Mouse (Mus musculus): ENCODE results near the gene Bdh2.

The Bdh2 gene

DNA sequence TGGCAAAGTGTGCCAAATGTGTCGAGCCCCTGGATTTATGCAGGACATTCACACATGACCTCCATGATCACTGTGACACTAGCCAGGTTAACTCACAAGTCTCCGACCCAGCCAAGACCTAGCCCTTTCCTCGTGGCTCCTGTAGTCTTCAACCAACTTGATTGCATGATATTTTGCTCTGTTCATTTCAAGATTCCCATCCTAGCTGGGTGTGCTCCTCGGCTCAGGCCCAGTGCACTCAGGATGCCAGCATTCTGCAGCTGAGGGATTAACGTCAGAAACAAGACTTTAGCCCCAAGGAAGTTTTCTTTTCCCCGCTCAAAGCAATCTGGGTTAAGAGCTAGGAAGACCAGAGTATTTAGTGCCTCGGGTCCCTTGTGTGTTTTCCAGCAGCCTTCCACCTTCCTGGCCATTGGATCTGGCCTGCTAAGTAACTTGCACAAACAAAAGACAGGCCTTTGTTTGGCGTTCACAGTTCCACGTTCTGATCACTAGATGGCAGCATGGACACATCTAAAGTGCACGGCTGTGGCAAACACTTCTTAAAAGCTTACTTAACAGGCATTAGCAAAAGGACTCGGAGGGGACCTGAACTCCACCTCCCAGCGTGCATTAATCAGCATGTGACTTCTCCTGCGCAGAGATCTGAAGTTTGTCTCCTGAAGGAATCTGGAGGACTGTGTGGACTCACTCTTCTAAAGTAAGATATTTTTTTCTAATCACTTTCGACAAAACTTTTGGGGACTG, at the start of gene Bdh2:
Bdh2 (plus strand) TSS at position 553 of the 747 bp plus-strand sequence.
- peak; percentile 78 for DNase-seq

DNA sequence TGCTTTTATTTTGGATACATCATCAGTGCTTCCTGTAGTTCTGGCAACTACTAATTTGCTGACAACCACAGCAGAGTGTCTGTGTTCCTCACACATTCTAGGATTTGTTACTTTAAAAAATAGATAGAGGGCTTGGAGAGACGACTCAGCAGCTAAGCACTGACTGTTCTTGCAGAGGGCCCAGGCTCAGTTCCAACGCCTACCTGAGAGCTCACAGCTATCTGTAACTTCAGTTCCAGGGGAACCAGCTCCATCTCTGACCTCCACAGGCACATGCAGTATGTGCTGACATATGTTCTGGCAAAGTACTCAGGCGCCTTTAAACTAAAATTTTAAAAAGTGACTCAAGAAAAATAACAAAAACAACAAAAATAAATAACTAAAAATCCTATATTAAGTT, 49.0 kb upstream of the Bdh2 start:
- no peak for DNase-seq

DNA sequence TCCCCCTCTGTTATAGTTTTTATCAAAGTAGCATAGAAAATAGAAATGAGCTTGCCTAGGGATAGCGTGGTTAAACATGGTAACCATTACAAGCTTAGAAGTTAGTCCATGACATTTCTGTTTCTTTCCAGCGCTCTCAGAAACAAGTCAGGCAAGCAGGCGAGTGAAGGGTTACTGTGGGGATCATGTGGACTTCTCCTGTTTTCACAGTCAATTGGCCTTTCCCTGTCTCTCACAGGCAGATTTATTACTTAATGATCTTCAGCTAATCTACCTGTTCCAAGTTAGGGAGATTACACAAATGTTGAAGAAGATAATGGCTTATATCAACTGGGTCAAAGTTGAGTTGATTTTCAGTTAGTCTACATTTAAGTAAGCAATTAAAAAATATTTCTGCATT, 48.6 kb upstream of the Bdh2 start:
- DNase-seq: no peak

DNA sequence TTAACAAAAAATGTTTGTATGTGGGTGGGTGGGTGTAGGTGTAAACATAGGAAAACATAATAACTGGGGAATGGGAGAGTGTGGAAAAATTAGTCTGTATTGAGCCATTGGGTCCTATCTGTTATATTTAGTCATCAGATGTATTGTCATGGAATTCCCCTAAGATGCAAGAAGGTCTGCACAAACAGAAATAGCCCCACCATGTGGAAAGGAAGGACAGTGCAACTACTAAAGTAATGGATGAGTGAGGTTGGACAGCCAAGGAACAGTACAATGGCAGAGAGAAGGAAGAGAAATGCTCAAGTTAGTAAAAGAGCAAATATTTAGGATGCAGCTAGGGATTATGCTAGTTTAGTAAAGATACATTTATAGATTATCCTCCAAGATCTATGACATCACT, 35.3 kb upstream of the Bdh2 start:
- DNase-seq: no peak

DNA sequence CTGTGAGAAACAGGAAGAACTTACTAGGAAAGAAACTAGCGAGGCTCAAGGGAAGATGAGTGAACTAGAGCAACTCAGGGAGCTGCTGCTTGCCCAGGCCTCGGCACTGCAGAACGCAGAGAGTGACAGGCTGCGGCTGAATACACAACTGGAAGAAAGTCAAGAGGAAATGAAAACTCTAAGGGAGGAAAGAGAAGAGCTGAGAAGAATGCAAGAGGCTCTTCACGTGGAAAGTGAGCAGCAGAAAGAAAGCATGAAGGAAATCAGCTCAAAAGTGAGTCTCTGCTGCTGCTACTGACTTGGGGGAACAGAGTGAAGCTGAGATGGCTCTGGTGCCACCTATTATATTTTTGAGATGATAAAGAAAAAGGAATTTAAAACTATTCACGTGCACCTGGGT, 34.2 kb upstream of the Bdh2 start:
- DNase-seq: no peak

DNA sequence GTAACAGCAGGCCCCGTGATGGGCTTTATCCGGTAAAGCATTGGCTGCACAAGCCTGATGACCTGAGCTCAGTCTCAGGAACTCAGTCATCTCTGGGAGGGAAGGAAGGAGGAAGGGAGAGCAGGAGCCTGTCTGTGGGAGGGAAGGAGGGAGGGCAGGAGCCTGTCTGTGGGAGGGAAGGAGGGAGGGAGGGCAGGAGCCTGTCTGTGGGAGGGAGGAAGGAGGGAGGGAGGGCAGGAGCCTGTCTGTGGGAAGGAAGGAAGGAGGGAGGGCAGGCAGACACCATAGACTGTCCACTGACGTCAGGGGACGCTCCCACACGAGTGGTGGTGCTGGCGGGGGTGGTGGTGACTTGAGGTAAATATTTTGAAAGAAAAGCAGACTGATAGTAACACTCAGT, 31.9 kb upstream of the Bdh2 start:
- no peak for DNase-seq

DNA sequence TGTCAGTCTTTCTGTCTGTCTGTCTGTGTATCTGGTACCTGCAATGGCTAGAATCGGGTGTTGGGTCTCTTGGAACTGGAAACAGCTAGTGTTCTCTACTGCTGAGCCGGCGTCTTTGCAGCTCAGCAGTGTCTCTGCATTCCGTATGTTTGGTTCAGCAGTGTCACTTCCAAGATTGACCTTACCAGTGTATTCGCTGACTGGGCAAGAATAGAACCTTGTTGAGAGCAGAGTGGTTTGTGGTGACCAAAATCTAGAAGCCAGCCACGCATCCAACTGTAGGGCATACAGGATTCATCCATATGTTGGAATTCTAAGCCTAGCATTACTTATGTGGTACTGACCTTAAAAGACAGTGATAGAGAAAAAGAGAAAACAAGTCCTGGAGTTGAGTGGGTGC, 29.2 kb upstream of the Bdh2 start:
- DNase-seq: no peak

DNA sequence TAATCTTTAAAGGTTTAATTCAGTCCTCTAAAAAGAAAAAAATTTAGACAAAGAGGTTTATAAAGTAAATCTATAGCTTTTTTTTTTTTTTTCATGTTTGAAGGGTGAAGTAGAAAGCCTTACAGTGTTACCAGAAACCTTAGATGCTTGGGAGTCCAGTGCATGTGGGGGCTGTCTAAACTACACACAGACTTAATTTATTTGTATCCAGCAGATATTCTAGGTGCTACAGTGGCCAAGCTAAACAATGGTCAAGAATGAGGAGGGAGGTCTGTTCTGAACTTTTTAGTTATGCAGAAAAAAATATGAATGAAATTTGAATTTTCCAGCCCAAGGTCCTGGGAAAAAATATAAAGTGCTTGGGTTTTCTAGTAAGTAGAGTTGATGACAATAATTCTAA, 26.2 kb upstream of the Bdh2 start:
- no peak for DNase-seq

DNA sequence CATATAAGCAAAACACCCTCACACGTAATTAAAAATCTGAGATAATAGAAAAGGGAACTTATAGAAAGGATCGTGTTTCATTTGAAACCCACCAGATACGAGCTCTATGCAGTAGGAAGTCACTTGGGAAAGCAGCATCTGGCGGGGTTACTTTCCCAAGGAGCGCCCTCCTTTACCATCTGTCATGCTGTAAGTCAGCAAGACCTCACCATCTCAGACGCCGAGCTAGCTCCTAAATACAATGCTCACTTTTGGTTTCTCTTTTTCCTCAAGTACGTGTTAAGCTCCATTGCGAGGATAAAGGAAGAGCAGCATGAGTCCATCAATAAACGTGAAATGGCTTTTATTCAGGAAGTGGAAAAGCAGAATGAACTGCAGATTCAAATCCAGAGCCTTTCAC, 22.1 kb upstream of the Bdh2 start:
- DNase-seq: no peak

DNA sequence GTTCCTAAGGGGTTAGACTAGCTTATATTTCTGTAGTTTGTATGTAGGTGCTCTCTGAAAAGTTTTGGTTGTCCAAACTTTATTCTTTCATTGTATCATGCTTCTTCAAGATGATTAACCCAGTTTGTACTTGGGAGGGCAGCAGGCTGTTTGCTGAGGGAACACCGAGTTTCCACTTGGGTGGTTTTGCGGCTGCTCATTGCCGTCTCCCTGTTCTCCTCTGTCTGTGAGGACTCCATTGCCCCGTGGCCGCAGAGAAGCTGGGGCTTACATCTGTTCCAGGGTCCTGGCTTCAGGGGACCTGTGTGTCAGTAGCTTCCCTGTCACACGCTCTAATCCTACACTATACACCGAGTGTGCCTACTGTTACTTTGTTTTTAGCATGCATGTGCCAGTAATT, 20.8 kb upstream of the Bdh2 start:
- DNase-seq: no peak

DNA sequence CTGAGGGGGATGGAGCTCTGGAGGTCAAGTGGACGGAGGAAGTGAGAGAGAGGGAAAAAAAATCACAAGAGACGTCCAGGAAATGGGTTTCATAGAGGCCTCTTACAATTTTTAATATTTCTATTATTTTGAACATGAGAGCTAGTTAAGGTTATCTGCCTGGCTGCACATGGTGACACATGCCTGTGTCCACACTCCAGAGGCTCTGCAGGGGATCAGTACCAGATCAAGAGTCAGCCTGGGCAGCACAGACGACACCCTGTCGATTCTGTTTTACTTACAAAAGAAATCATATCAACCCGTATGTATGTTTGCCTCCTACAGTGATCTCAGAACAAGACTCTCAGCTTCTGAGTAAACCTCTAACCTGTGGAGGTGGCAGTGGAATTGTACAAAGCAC, 12.4 kb upstream of the Bdh2 start:
- no peak for DNase-seq

DNA sequence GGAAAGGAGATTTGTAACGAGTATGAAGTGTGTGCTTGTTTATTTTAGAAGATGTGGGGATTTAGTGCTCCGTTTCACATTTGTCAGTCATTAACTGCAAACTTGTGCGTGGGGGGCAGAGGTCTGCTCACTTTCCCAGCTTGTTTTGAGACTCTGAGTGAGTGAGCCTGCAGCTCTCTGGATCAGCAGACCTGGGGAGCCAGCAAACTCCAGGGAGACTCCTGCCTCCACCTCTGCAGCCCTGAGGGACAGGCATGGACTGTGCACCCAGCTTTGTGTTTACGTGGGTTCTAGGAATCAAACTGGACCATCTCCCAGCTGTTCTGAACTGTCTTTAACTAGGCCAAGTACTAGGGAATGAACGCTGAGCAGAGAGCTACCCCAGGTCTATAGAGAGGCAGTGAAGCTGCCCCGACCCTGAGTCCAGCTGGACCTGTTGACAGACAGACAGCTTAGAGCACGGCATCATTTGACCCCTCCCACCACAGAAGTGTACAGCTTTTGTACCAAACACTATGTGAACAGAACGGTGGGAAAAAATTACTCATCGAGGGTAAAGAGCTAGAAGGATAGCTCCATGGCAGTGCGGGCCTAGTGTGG, 11.5 kb upstream of the Bdh2 start:
- DNase-seq: no peak

DNA sequence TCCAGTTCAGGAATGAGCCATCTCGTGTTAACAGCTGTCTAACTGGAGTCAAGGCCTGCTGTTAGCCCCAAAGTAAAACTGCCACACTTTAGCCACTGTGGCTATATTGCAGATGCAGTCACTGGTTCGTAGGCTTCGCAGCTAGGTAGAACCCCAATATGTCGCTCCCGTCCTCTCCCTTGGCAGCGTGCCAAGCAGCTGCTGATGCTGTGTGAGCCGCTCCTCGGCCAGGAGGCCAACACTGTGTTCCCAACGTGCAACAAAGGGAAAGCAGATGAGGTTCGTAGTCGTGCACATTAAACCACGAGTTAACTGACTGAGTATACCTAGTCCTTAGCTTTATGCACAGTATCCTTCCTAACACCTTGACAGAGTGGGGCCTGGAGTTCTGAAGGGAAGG, 8.4 kb upstream of the Bdh2 start:
- no peak for DNase-seq

DNA sequence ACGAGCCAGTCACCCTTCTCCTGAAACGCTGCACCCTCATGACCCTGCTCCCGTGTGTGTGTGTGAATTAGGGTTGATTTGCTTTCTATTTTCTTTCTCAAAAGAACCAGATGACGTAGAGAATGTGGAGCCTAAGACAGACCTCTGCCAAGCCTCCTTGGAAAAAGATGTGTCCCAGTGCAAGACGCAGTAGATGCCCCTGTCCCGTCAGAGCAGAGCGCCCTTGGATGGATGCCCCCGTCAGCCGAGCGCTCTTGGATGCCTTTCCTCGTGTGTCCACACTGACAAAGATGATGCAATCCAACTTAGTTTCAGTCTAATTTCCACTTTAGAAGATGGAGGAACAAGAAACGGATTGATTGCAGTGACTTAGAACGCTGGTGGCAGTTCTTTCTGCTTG, 8.0 kb upstream of the Bdh2 start:
- no peak for DNase-seq

DNA sequence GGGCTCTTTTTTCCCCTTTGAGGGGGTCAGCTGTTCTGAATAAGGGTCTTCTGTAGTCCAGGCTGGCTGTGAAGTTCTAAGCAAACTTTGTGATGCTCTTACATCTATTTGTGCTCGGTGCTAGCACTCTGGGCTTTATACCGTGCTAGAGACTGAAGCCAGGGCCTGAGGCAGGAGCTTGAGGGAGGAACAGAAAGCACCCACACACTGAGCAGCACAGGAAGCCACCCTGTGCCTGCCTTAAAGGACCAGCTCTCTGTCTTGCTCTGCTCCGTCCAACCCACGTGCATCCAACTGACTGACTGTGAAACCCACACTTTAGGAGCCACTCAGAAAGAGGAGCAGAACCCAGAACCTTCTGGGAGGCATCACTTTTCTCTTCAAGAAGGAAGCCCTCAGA, 861 bp upstream of the Bdh2 start:
- peak; percentile 13 for DNase-seq

DNA sequence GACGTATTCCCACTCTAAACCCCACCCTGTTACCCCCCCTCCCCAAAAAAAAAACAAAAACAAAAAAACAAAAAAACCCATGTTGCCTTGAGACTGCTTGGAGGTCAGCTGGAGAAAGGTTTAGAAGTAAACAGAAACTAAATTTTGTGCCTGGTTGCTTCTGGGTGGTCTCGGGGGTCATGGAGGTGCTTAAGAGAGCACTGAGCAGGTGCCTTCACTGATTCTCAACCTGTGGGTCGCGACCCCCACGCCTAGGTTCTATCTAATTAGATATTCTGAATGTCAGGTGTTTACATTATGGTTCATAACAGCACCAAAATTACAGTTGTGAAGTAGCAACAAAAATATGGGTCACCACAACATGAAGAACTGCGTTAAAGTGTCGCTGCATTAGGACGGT, 680 bp downstream of the Bdh2 start:
- no peak for DNase-seq

DNA sequence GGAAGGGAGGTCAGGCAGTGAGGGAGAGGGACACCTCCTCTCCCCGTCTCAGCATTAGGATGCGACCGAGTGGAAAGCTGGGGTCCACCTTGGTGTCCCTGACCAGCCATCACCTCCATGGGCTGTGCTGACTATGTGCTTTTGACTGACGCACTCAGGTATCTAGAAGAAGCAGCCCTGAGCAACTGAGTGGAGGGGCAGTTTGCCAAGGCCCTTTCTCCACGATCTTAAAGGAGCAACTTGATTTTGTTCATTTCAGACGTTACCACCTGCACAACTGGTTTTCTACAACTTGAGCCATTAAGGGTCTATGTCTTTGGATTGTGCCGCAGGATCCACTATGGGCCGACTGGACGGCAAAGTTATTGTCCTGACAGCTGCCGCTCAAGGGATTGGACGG, 4.2 kb downstream of the Bdh2 start:
- DNase-seq: no peak

DNA sequence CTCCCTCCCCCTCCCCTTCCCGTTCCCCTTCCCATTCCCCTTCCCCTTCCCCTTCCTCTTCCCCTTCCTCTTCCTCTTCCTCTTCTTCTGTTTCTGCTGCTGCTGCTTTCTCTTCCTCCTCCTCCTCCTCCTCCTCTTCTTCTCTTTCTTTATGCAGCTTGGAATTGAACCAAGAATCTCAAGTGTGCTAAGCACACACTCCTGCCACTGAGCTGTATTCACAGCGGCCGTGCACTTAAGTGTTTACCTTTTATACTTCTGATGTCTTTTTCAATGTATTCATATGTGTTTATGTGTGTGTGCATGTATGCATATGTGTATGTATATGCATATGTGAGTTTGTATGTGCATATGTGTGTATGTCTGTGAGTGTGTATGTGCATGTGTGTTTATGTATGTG, 4.8 kb downstream of the Bdh2 start:
- DNase-seq: no peak

DNA sequence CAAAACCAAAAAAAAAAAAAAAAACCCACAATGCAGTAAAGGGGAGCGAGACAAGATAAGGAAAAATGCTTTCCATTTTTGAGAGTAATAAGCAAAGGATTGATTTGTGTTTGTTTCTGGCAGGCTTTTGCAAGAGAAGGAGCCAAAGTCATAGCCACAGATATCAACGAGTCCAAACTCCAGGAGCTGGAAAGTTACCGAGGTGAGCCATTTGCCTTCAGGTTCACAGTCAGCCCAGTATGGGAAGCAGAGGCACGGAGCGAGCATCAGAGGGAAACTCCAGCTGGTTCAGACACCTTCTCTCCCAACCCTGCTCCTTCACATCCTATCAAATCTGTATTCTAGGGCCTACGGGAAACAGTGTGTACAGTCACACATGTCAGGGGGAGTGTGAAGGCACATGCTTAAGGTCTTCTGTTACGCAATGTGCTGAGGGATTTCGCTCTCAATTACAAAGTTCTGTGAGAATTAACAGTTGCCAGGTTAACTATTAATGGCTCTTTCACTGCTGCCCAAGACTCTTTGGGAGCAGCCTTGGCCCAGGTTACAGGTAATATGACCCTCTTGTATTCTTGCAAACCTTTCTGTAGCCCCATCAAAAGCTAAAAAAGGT, 7.2 kb downstream of the Bdh2 start:
- no peak for DNase-seq

DNA sequence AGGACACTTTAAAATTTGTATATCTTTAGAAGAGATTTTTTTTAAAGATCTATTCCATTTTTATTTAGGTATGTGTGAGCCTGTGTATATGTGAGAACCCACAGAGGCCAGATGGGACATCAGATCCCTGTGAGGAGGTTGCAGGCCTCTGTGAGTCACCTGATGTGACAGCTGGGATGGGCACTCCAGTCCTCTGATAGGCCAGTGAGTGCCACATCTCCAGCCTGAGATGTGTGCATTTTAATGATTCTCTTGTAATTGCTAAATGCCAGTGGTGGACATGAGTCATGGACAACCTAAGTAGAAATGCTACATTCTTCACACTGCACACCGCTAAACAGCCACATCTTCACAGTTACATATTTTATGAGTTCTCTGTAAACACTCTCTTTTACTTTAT, 8.1 kb downstream of the Bdh2 start:
- DNase-seq: no peak

DNA sequence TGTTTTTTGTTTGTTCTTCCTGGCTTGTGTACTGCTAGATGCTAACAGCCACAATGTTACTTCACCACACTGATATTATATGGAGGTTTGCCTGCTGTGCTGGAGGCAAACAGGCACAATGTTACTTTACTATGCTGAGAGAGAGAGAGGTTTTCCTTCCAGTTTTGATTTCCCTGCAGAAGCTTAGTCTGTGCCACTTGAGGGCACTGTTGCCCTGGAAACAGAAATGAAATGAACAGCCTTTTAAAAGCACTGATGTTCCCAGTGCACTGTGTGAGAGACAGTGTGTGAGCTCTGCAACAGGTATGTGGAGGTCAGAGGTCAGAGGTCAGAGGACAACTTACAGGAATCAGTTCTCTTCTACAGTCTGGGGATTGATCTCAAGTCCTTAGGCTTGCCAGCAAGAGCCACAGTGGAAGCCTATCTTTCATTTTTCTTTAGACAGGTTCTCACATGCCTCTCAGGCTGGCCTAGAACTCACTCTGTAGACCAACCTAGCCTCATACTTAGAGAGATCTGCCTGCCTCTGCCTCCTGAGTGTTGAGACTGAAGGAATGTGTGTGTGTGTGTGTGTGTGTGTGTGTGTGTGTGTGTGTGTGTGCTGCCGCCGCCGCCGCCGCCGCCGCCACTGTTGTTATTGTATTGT, 9.4 kb downstream of the Bdh2 start:
- peak; percentile 69 for DNase-seq

DNA sequence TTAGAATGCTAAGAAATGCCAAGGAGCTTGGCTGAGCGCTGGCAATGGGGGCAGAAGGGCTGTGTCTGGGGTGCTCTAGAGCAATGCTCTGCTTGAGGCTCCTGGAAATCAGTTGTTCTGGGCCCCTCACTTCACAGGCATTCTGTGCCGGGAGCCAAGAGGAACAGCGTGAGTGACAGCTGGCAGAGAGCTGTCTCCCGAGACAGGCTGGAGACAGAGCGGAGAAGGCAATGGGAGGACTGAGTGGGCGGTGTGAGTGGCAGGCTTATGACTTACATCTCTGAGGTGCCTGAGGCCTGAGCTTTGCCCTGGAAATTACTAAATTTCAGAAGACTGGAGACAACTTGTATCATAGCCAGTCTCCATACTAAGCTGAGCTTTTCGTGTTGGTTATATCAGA, 12.7 kb downstream of the Bdh2 start:
- no peak for DNase-seq

DNA sequence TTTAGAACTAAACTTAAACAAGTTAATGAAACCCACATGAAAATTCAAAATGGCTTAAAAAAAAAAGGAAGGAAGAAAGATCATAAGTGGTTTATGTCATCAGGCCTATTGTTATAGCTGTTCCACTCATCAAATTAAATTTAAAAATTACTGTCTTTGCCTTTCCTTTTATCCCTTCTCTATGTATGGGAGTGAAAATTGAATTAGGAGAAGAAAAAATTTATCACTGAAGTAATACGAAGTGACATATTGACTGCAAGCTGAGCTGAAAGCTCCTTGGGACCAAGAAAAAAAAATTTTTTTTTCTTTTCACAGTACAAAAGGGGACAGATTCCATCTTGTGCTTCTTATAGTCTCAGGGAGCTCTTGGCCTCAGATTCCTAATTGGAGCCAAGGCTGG, 14.5 kb downstream of the Bdh2 start:
- DNase-seq: no peak

DNA sequence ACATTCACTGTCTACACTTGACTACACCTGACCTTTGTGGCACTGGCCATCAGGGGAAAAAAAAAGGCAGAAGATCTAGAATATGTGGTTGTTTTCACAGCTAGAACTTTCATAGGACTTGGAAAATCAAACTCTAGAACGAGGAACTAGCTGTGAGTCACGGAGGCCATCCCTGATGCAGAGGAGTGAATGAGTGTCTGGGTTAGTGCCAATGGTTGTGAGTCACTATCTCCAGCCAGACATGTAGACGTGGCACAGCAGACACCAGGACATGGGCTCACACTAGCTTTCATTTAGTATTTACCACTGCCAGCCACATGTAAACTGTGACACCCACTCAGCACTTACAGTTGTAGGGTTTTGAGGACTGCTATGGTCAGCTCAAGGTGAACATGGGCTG, 17.5 kb downstream of the Bdh2 start:
- DNase-seq: no peak

All from thymus, postnatal 14 days (tissue).